Mouse (Mus musculus) gastrocnemius, adult 8-10 months (tissue): ENCODE results near the gene Lim2. TPM values are rescaled to one million over a fixed set of nuclear protein-coding genes. Genes with fewer than 3 reads are reported as not detected.

Experiments
- DNase-seq, 2 experiments: peaks; one replicate each; pipeline ENCODE4 v3.0.0; 2022; ENCODE audit warnings: low spot score in 2 of 2
- total RNA-seq, 4 experiments: library from RNA; stranded (reverse); gene quantifications; 2 replicates each; pipeline ENCODE4 v1.2.4; 2022

The Lim2 gene
- total RNA-seq, 4 experiments from 2014 or later: not detected

- peak; percentile 73 to 74 for DNase-seq
Measured at GRCm38 (mm10) chr7:43443126-43443916, 15.9 kb downstream of the Lim2 start.

DNA sequence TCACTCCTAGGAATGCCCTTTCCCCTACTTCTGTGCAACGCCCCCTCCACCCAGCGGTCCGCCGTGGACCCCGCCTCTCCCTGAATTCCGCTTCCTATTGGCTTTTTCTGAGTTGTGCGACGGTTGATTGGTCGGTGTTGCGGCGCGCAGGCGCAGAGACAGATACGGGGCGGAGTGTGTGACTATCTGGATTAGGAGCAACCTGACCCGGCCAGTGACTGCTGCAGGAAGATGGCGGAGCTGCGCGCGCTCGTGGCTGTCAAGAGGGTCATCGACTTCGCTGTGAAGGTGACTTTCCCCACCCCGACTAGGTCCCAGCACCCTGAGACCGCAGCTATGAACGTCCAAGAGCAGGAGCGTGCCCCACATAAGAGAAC lies 16.4 kb downstream of the Lim2 start, which contains the start of the genes Etfb and Gm45233:
Gene Etfb, plus strand, starts transcription at position 167 of the 377 bp plus-strand sequence.
Gene Gm45233, plus strand, starts transcription at position 212 of the 377 bp plus-strand sequence.
- peak; percentile 92 to 96 for DNase-seq

- no peak for DNase-seq
Measured at GRCm38 (mm10) chr7:43447801-43448200, 20.3 kb downstream of the Lim2 start.

DNA sequence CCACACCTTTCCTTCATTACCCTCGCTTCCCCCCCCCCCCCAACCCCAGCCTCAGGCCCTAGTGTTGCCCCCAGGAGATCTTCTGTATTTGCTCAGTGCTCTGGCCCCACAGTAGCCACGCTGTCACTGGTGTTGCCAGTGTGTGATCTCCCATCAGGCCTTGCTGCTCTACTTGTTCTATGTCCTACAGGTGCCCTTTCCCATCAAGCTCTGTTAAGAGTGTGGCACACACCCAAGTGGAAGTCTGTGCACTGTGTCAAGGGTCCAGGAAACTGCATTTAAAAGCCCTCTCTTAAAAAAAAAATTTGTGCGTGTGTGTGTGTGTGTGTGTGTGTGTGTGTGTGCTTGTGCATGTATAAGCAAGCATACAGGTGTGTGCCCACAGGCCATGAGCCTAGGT lies 20.8 kb downstream of the Lim2 start:
- DNase-seq: no peak

GRCm38 (mm10) chr7:43449811-43450210 lies 22.3 kb downstream of the Lim2 start:
- DNase-seq: no peak

DNA sequence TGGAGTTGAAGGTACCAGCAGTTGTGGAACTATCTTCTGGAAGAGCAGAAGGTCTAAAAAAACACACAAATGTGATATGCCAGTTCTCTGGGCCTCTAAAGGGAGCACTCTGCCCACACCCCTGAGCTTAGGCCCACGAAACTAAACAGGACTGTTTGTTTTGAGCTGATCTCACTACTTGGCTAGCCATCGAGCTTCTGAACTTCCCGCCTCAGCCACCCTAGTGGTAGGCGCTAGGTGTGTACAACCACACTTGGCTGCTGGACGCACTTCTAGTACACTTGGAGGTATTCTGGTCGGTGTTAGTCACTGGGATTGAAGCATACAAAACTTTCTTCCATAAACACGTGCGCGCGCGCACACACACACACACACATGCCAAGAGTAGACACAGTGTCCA lies 24.3 kb downstream of the Lim2 start:
- DNase-seq: no peak

GRCm38 (mm10) chr7:43452609-43453008 lies 25.1 kb downstream of the Lim2 start:
- DNase-seq: no peak

GRCm38 (mm10) chr7:43453599-43454355 lies 26.3 kb downstream of the Lim2 start:
- no peak for DNase-seq

GRCm38 (mm10) chr7:43454371-43454770 lies 26.9 kb downstream of the Lim2 start:
- DNase-seq: no peak

- no peak for DNase-seq
Measured at GRCm38 (mm10) chr7:43462851-43463250, 35.4 kb downstream of the Lim2 start, which contains the start of gene Vsig10l. TSS of gene Vsig10l (plus strand) at chr7:43463151.

DNA sequence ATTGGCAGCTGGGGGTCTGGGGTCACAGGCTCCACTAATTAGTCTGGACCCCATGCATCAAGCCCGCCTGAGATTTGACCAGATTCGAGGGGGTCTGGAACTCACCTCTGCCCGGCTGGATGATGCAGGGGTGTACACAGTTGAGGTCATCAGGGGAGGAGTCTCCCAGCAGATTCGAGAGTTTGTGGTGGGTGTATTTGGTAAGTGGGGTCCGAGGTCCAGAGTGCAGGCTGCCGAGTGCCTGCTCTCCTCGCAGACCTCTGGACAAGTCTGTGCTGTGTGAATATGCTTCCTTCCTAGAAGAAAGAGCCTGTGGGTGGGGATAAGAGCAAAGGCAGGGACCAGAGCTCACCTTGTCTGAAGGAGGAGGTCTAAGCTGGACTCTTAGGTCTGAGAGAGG lies 36.5 kb downstream of the Lim2 start:
- DNase-seq: no peak

DNA sequence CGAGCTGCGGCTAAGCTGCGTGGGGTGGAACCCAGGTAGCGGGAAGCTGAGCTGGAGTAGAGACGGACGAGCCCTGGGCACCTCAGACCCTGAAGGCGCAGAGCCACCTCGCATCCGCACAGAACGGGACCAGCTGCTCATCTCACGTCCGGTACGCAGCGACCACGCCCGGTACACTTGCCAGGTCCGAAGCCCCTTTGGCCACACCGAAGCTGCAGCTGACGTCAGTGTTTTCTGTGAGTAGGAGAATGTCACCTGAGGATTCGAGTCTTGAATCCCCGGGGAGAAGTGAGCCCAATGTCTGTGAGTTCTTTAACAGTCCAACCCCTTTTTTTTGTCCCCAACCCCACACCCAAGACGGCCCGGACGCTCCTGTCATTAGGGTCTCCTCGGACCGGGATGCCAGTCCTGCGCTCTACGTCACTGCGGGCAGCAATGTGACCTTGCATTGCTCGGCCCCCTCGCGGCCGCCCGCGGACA lies 37.4 kb downstream of the Lim2 start:
- DNase-seq: no peak

DNA sequence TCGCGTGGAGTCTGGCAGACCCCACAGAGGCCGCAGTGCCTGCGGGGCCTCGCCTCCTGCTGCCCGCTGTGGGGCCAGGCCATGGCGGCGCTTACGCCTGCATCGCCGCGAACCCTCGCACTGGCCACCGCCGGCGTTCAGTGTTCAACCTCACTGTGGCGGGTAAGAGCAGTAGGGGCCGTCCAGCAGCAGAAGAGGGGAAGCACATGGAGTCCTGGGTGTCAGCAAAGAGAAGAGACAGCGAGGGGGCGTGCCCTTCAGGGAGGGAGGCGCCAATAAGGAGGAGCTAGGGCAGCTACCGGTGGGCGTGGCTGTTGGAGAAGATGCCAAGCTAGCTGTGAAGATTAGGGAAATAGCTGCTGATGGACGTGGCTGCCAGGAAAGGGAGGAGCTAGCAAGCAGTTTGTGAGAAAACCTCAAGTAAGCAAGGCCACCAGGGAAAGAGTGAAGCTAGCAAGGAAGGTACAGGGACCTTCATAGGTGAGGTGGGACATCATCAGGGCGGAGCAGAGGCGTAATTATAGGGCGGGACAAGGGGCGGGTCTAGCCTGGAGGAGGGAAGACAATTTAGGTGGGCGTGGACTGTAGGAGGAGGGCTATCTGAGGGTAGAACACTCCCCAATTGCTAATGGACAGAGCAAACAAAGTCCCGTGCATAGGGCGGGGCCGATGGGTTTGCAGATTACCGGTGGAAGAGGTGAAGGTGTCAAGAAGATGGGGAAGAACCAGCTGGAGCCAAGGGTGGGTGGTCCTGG lies 38.1 kb downstream of the Lim2 start:
- peak; percentile 77 to 85 for DNase-seq

DNA sequence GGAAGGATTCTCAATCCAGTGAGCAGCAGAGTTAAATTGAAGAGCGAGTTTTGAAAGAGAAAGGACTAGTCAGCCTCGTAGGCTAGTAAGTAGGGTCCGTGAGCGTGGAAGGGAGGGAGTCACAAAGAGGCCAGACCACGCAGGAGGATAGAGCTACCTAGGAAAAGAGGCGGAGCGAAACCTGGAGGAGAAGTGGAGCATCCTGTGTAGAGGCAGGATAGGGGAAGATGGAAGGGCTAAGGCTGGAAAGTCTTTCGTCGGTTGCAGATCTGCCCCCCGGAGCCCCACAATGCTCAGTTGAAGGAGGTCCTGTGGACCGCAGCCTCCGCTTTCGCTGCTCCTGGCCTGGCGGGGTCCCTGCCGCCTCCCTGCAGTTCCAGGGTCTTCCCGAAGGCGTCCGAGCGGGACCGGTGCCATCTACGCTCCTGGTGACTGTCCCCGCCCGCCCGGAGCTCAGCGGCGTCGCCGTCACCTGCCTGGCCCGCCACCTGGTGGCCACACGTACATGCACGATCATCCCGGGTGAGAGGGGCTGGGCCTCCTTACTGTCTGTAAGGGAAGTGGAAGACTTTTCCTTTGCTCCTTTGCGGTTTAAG lies 38.7 kb downstream of the Lim2 start:
- peak; percentile 59 to 74 for DNase-seq

DNA sequence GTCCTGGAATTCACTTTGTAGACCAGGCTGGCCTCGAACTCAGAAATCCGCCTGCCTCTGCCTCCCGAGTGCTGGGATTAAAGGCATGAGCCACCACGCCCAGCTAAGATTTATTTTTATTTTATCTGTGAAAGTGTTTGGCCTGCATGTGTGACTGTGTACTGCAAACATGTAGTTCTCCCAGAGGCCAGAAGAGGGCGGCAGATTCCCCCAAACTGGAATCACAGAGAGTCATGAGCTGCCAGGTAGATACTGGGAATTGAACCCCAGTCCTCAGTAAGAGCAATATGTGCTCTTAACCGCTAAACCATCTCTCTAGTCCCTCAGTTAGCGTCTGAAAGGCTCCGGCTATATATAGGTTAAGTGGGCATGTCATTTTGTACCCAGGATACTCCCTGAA lies 42.9 kb downstream of the Lim2 start:
- DNase-seq: no peak

DNA sequence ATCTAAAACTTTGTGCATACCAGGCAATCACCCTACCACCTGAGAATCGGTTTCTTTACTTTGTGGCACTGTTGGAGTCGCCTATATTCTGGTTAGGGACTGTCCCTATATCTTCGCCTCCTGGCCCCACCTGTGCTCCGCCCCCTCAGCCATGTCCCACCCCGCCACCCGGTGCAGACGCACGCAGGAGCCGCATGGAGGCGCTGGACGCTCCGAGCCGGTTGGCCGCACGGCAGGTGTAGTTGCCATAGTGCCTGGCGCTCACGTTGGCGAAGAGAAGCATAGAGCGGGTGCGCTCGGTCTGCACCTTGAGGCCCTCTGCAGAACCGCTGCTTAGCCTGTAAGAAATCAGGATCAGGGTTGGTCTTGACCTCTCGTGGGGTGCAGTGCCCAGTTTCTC lies 48.2 kb downstream of the Lim2 start:
- DNase-seq: no peak

DNA sequence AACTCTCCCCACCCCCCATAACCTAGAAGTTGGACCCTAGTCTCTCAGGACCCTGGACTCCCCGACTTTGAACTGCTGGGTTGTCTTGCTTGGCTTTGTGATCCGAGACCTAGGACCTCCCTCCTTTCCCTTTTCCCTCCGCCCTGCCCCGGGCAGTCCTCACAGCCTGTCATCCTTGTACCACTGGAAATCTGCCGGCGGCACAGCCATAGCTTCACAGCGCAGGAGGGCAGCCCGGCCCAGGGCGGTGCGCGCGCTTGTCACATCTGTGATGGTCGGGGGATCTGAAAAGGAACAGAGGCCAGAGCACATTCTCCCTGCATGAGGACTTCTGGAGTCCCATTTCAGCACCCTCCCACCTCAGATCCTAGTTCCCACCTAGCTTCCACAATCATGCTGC lies 48.9 kb downstream of the Lim2 start:
- no peak for DNase-seq

- DNase-seq: no peak
Measured at GRCm38 (mm10) chr7:43481191-43481590, 53.7 kb downstream of the Lim2 start.

DNA sequence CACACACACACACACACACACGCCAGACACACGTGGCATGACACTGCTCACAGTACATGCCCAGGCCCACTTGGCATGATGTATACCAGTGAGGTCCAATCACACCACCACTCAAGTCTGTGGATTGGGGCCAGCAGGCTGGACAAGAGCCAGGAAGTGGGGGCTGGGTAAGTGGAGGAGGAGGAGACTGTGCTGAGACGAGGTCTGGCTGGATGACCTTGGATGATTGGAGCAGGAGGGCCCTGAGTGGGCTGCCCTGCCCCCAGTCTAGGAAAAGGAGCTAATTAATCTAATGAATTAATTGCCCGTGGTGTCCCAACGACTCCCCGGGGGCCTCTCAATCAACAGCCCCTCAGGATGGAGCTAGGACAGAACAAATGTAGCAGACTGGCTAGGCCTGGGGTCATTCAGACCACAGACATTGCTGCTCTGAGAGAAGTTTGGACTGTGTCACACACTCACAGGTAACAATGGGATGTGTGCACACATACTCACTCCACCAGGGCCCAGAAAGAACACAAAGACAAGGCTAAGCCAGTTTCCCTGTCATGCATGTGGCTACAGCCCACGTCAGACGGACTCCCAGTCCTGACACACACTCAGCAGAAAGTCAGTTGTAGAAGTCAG lies 54.7 kb downstream of the Lim2 start:
- no peak for DNase-seq

DNA sequence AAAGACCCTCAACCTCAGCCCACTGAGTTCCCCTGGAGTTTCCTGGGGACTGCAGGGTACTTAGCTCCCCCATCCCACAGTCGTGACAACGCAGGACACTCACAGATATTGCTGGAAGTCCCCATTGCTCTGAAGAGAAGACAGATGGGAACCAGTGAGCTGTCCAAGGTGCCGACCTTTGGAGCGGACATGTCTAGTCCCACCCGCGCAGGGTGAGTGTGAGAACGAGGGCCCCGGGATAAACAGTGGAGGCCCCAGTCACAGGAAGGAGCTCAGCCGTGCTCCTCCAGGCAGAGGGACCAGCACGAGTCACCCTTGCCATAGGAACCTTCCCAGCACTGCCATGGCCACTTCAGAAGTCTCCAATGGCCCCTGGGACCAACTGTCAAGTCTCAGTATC lies 55.8 kb downstream of the Lim2 start:
- no peak for DNase-seq
